Mouse (Mus musculus) gastrocnemius, adult 8-10 months (tissue): ENCODE data around the gene C530008M17Rik. TPM values are rescaled to one million over a fixed set of nuclear protein-coding genes. Genes with fewer than 3 reads are reported as not detected.

Experiments used
- DNase-seq, 2 experiments: peaks; one replicate each; pipeline ENCODE4 v3.0.0; 2022; ENCODE audit warnings: low spot score in 2 of 2
- total RNA-seq, 4 experiments: library from RNA; stranded (reverse); gene quantifications; 2 replicates each; pipeline ENCODE4 v1.2.4; 2022

C530008M17Rik gene
- total RNA-seq, 4 experiments from 2014 or later, result 1.4 to 2.1 (median 1.9) TPM

DNA sequence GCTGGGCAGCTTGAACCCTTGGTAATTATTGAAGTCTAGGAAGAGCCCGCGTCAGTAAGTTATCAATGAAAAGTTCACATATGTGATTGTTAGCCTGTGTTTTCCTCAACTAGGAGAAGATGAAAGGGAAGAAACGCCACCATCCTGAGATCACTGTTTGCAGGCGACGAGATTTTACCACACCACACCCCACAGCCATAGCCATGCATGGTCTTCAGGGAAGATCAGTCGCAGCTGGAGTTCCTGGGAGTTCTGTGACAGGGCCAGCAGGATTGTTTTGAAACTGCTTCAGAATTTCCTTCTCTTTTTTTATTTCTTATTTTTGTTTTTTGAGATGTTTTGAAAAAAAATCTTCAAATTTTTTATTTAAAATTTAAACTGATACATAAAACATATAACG is 8.6 kb downstream of the C530008M17Rik start:
- no peak for DNase-seq

GRCm38 (mm10) chr5:76665421-76665820 is 9.1 kb downstream of the C530008M17Rik start:
- DNase-seq, result no peak

DNA sequence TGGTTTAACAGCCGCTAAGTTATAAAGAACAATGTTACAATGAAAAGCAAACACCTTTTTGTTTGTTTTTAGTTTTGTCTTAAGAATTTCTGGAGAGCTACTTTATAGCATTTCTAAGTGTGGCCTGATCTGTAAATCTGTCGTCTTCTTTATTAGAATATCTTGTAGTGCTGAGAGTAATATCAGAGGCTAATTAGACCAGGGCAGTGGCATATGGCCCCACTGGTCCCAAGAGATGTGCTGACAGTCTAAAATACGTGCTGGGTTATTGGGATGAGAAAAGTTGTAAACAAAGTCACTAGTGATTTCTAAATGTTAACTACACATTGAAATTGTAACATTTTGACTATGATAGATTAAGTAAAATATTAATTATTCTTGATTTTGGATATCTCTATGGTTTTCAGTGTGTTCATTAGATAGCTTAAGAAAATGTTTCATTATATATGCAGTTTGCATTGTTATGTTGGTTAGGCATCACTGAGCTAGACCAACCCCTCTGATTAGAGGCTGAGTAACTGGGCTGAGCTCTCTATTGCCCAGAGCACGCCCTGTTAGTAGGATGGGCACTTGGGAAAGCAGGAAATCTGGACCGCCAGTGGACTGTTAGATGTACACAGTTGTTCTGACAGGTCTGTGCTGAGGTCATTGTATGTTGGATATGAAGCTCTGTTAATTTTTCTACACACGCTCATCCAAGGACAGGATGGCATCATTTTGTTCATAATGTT is 9.9 kb downstream of the C530008M17Rik start:
- no peak for DNase-seq

DNA sequence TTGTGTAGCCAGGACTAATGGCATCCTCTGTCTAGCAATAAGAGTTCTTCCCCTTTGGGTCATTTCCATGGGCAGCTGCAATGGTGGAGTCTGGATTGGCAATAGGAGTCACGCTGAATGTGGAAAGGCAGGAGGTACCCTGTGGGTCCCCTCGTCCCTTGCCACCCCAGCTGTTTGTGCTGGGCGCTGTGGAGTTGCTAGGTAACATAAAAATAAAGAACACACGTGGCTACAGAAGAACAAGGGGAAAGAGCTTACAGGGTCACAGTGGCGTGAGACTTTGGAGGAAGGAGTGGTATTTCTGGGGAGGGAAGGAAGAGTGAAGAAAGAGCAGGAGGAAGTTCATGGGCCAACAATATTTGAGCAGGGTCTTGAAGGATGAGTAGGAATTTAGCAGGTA is 11.8 kb downstream of the C530008M17Rik start:
- DNase-seq, result no peak

DNA sequence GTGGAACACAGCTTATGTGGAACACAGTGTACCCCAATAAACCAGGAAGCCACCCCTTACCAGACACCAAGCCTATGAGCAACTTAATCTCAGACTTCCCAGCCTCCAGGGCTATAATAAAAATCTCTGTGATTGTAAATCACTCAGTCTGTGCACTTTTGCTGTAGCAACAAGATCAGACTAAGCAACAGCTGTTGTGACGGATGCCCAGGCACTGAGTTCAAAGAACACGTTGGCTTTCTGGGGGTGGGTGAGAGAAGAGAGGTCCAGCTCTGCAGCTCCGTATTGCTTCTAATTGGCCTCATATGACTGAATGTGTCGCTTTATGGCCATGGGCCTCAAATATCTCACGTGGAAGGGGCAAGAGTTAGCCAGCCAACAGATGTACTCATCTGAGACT is 12.2 kb downstream of the C530008M17Rik start:
- DNase-seq, result no peak

DNA sequence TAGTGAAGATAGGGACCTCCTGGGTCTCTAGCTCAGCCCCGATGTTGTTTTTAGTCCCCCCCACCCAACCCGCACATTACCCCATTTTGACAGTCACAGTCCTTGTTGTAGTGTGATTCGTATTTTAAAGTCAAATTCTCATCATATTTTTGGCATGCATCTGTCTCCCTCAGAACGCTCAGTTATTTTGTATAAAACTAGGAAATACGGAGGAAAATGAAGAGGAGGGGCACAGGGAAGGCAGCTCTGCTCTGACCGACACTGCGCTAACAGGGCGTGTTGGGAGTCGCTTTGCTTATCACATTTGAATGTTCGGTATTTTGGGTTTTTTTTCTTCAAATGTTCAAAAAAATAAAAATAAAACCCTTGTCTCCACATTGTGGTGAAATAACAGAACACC is 13.9 kb downstream of the C530008M17Rik start:
- DNase-seq, result no peak

DNA sequence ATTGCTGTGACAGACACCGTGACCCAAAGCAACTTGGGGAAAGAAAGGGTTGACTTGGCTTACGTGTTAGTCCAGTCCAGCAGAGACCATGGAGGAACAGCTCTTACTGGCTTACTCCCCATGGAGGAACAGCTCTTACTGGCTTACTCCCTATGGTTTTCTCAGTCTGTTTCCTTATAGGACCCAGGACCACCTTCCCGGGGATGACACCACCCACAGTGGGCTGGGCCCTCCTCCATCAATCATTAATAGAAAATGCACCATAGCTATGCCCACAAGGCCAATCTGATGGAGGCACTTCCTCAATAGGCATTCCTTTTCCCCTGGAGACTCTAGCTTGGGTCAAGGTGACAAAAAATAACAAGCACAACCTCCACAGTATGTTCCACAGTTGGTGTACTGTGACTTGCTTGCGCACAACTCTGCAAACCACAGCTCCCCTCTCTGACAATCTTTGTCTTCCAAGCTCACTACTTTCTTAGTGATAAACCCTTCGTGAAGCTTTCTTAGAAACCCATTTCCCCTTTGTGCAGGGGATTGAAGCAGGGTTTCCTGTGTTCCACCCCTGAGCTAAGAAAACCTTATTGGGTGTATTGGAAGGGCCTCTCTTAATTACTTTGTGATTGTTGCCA is 17.8 kb downstream of the C530008M17Rik start:
- DNase-seq, result no peak

DNA sequence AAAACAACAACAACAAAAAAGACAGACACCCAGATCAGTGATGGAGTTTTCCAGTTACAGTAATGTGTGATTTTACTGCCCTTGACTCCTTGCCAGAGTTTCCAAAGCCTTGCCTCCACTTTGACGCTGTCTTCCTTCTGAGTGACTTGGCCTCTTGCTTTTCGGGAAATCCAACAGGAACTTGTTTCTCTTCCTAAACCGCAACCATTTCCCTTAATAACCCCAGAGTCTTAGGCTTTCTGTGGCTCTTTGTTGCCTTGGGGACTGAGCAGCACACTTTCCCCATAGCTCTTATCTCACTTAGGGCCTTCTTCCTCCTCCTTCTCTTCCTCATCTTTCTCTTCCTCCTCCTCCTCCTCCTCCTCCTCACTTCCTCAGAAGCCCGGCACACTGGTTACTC is 19.1 kb downstream of the C530008M17Rik start:
- no peak for DNase-seq

DNA sequence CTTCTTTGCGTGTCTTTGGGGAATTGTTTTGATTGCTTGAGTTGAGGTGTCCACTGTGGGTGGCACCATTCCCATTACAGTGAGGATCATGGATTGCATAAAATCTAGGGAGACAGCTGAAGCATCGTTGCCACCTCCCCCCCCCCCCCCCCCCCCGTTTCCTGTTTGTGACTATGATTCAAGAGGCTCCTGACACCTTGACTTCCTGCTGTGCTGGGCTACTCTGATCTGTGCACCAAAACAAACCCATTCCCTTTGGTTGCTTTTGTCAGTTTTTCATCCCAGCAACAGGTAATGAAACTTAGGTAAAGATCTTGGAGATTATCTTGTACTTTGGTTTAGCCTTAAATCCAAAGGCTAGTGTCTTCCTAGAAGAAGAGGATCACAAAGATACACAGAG is 24.6 kb downstream of the C530008M17Rik start:
- no peak for DNase-seq

DNA sequence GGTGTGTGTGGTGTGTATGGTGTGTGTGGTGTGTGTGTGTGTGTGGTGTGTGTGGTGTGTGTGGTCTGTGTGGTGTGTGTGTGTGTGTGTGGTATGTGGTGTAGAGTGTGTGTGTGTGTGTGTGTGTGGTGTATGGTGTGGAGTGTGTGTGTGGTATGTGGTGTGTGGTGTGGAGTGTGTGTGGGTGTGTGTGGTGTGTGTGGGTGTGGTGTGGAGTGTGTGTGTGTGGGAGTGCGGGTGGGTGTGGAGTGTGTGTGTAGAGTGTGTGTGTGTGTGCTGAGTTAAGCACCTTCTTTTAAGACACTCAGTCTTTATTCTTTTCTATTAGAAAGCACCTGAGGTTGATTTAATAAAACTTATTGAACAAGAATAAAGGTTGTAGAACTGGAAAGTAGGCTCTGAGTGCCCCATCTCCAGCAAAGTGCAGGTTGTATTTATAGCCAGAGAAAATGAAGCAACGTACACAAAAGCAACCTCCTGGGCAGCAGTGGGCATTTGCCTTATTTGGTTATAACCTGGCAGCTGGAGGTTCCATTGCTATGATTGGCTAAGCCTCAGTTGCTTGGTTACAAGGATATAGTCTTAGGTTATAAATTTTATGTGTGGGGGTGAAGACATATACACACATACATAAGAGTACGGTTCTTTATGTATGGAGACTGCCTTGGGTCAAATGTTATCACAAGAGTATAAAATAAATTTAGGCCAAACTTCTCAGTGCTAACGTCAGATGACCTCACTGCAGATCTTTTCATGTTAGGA is 25.8 kb downstream of the C530008M17Rik start:
- DNase-seq, result no peak

GRCm38 (mm10) chr5:76683455-76683854 is 27.1 kb downstream of the C530008M17Rik start:
- DNase-seq, result no peak

DNA sequence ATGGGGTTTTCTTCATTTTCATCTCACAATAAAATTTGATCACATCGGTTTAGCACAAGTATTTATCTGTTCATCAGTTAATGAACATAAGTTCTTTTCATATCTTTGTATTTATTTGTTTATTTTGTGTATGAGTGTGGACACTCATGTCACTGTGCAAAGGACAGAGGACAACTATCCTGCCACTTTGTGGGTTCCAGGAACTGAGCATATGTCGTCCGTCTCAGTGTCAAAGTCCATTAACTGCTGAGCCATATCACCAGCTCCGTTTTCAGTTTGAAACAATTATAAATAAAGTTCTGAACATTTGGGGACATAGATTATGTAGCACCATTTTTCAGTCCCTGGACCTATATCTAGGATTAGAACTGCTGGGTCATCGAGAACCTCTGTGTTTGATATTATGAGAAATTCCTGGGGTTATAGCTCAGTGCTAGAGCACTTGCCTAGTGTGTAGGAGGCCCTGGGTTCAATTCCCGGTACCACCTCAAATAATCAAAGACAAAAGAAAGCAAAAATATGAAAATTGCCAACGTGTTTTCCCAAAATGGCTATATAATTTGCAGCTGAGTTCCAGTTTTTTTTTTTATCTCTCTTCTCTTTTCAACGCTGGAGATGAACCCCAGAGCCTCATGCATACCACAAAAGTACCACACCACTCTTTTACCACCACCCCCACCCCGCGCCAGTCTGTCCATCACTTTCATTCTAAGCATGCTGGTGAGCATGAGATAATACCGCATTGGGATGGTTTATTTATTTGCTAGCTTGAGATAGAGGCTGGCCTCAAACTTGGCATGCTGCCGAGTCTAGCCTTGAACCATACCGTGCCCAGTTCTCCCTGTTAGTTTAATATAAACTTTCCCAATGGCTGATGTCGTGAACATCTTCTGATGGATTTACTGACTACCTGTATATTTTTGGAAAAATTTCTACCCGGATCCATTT is 28.6 kb downstream of the C530008M17Rik start:
- DNase-seq, result no peak

DNA sequence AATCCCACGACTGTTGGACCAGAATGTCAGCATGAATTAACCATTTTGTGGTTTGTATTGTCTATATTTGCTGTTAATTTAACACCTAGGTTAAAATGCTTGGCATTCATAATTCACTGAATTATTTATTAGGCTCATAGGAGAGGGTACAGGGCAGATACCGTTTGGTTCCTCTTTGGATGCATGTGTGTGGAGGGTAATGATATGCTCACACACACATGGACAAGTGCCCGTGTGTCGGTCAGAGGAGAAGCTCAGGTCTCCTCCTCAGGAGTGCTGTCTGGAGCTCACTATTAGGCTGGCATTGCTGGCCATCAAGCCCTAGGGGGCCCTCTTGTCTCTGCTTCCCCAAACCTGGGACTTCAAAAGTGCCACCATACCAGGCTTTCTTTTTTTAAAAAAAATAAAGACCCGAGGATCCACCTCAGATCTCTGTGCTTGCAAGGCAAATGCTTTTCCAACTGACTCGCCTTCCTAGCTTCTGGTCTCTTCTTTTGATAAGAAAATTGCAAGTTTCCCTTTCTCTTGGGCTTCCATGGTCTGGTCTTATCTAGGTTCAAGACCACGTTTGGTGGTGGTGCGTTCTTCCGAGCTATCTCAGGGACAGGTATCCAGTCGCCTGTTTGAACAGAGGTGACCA is 31.8 kb downstream of the C530008M17Rik start:
- DNase-seq, result no peak

GRCm38 (mm10) chr5:76688643-76689042 is 32.3 kb downstream of the C530008M17Rik start:
- no peak for DNase-seq

DNA sequence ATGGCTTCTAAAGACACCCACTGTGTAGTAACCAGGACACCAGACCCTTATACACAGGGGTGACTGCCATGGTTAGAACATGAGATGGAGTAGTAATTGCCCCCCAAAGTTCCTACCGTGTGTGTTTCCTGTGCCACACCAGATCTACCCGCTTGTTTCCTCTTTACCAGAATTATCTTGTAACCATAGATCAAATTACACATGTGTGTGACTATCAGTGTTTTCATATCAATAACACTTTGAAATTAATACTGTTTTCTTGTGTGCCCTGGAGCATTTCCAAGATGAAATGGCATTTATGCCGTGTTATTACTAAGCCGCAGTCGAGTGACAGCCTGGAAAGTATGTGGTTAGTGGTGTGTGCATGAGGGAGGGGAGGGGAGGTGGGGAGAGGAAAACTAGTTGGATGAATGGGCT is 33.9 kb downstream of the C530008M17Rik start:
- no peak for DNase-seq

DNA sequence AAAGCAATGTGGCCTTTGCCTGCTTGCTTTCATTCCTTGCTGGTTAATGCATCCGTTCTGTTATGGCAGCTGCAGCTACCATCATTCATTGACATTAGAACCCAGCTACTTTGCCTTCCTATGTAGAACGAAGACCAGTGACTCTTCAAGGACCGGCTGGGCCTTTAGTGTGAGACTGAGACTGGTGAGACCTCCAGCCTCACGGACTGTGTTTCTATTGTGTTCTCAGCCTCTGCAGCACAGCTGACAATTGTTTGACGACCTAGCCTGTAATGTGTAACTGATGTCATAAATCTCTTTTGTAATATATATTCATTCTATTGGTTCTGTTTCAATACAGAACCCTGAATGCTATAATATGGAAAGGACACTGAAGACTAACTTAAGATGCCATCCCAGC is 34.9 kb downstream of the C530008M17Rik start:
- no peak for DNase-seq

- no peak for DNase-seq
These were observed 35.6 kb downstream of the C530008M17Rik start for GRCm38 (mm10) chr5:76691706-76692424.

DNA sequence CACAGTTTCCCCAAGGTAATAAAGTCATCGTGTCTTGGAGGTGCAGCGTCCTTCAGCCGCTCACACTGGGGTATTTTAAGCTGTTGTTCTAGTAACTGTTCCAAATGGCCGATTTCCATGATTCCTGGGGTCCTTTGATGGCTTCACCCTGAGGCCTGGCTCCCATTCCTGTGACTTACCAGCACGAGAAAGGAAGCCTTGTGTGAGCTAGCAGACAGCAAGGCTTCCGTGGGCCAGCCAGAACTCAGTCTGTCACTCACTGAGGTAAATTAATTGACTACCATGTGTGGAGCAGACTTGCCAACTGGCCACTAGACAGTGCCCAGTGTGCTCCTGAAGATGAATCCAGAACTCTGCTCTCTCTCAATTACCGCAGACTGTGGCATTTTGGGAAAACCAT is 41.2 kb downstream of the C530008M17Rik start:
- peak in 1 of 2 experiments; percentile 6 for DNase-seq

- DNase-seq, result no peak
These were observed 41.9 kb downstream of the C530008M17Rik start for GRCm38 (mm10) chr5:76698187-76698586.
